Mouse (Mus musculus): ENCODE measurements around the gene Zdbf2. TPM values are rescaled to one million over a fixed set of nuclear protein-coding genes. Genes with fewer than 3 reads are reported as not detected.

Gene Zdbf2
- 2.2 and 2.7 TPM in 2 replicates for polyA plus RNA-seq (2021; fragmentation: Nextera tagmentation)
- long read RNA-seq, experiment 1, partial matches to known transcripts: 1 of 5 reads
- long read RNA-seq, experiment 1, other reads (novel, unspliced or antisense): 4 of 5 reads
- long read RNA-seq, experiment 2, partial matches to known transcripts: 0 of 3 reads
- long read RNA-seq, experiment 2, other reads (novel, unspliced or antisense): 3 of 3 reads

GRCm38 (mm10) chr1:63272741-63273338 lies at the start of gene Zdbf2:
TSS of gene Zdbf2 (plus strand) at chr1:63273265.

Small RNA genes within 50 kb of the gene (microRNA-seq; reads per million reads assigned to microRNA genes)
- gene Gm24513: not detected

Other genes with a start within 250 kb of the Zdbf2 start
- gene Ino80d, start 158.6 kb upstream of the Zdbf2 start, polyA plus RNA-seq (2021; fragmentation: Nextera tagmentation): 4.8 and 5.6 TPM in 2 replicates
- gene Eef1b2, start 96.4 kb upstream of the Zdbf2 start, polyA plus RNA-seq (2021; fragmentation: Nextera tagmentation): 543 and 553 TPM in 2 replicates
- 135 and 144 TPM in 2 replicates for gene Ndufs1, start 96.4 kb upstream of the Zdbf2 start, polyA plus RNA-seq (2021; fragmentation: Nextera tagmentation)
- 0.49 and 1.2 TPM in 2 replicates for gene Gpr1, start 58.7 kb upstream of the Zdbf2 start, polyA plus RNA-seq (2021; fragmentation: Nextera tagmentation)
- gene Adam23, start 172.6 kb downstream of the Zdbf2 start, polyA plus RNA-seq (2021; fragmentation: Nextera tagmentation): 8.5 and 10.5 TPM in 2 replicates

Measured in layer of hippocampus, adult 6 months (tissue).